Mouse (Mus musculus) bone marrow macrophage, adult 2 months (primary cell): ENCODE data around the gene Tanc1.

Source experiments
- CTCF ChIP-seq: IDR thresholded peaks from 2 replicates; pipeline ENCODE4 v1.5.1; 2012; ENCODE audit warnings: low read depth, mild to moderate bottlenecking, low read length, moderate library complexity
- POLR2A ChIP-seq: IDR thresholded peaks from 2 replicates; pipeline ENCODE4 v1.6.1; 2012; ENCODE audit warnings: mild to moderate bottlenecking, low read depth, low read length, borderline replicate concordance

- TF ChIP-seq CTCF: no peak
- no peak for TF ChIP-seq POLR2A
Measured at GRCm38 (mm10) chr2:59840191-59840590, 228.3 kb downstream of the Tanc1 start.
